Mouse (Mus musculus): ENCODE results near the gene Kctd12. TPM values are rescaled to one million over a fixed set of nuclear protein-coding genes. Genes with fewer than 3 reads are reported as not detected.

Kctd12 gene
- polyA plus RNA-seq, 1 experiment: 22.4 TPM

DNA sequence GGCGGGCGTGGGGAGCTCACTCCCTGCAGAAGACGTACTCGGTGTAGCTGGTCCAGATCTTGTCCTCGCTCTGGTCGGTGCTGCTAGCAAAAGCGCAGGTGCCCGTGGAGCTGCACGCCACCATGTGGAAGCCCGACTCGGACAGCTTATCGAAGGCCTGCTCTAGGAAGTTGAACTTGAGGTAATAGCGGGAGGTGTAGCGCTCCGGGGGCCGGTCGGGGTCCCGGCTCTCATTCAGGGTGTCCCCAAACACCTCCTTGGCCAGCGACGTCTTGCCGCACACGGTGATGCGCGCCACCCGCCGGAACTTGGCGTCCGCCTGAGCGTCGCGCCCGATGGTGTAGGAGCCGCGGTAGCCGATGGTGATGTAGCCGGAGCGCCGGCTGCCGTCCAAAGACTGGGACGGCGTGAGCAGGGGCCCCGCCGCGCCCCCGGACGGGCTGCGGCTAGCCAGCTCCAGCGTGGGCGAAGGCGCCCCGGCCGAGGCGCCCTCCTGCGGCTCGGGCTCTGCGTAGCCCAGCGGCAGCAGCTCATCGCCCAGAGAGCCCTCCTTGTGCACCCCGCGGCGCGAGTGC lies 909 bp downstream of the Kctd12 start:
- H3K4me3 ChIP-seq (ENCODE audit: insufficient read depth, low read depth, low read length): peak overlapping the region; percentile 93
- H3K4me1 ChIP-seq (ENCODE audit: control insufficient read depth, insufficient read depth, insufficient read length, low read length): peaks cover 5% of the 10 kb centered on the region; the same call in 1 of the 2 replicates
- H3K27ac ChIP-seq (replicated peaks; ENCODE audit: low read depth, low read length): peak overlapping the region; percentile 89

DNA sequence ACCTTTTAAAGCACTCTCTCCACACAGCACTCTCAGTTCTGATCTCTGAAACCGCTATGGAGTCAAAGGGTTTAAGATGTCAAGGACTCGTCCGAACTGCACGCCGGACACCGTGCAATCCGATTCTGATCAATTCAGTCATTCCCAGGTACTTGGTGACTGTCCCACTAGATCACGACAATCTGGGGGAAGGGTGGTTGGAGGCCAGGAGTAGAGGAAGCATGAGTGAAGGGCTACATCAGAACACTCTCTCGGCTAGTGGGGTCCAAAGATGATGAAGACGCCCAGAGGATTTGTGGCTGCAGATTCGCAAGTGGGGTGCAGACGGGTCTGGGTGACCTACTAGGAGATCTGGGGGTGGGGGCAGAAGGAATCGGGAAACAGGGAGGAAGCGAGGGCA lies 1.5 kb downstream of the Kctd12 start:
- H3K27ac ChIP-seq (replicated peaks; ENCODE audit: low read depth, low read length): peak overlapping the region; percentile 89
- H3K4me3 ChIP-seq (ENCODE audit: insufficient read depth, low read depth, low read length): peak overlapping the region; percentile 93

DNA sequence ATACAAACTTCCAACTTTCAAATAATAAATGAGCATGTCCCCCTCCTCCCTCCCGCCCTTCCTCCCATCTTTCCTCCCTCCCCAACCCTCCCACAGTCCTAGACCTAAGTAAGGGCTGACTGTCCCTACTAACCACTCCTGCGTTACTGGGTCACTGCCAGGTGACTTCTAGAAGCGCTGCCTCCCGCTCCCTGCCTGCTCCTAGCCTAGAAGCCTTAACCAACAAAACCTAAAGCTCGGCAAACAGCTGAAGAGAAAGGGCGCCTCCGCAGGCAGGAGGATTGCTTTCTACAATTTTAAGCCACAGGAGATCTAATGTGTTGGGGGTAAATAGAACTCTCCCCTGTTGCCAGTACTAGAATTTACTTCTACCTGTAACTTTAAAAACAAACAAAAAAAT lies 2.0 kb downstream of the Kctd12 start:
- Histone ChIP-seq H3K4me3 (ENCODE audit: insufficient read depth, low read depth, low read length) (peak overlapping the region; percentile 93), H3K27ac (replicated peaks; ENCODE audit: low read depth, low read length) (peak overlapping the region; percentile 89), H3K4me1 (ENCODE audit: control insufficient read depth, insufficient read depth, insufficient read length, low read length) (peaks cover 7% of the 10 kb centered on the region)

More for the DNA sequence above, 1.5 kb downstream of the Kctd12 start:
- peaks cover 5% of the 10 kb centered on the region for H3K4me1 ChIP-seq (ENCODE audit: control insufficient read depth, insufficient read depth, insufficient read length, low read length)

- H3K27ac ChIP-seq (replicated peaks; ENCODE audit: low read depth, low read length): peak overlapping the region; percentile 76
- peaks cover 7% of the 10 kb centered on the region for H3K4me1 ChIP-seq (ENCODE audit: control insufficient read depth, insufficient read depth, insufficient read length, low read length)
- H3K4me3 ChIP-seq (ENCODE audit: insufficient read depth, low read depth, low read length): peak overlapping the region; percentile 65
These were observed 2.6 kb downstream of the Kctd12 start for GRCm38 (mm10) chr14:102979831-102980230.

DNA sequence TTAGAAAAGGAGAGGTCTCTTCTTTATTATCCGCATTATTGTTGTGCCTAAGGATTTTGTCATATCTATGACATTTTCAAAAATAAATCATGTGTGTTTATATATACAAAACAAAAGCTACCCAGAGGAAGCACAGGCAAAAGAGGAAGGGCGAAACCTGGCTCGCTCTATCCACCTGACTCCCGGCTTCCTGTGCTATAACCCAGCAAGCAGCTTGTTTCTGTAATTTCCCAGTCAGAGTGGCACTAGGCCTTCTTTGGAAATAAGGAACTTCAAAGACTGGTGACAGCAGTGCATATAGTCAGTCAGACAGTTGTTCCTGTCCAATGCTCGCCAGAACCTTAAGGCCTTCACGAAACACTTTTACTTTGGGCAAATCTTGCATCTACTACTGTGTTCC lies 6.6 kb downstream of the Kctd12 start:
- Histone ChIP-seq H3K4me1 (ENCODE audit: control insufficient read depth, insufficient read depth, insufficient read length, low read length) (peaks cover 7% of the 10 kb centered on the region), H3K4me3 (ENCODE audit: insufficient read depth, low read depth, low read length) (no peak overlapping the region), H3K27ac (replicated peaks; ENCODE audit: low read depth, low read length) (peak overlapping the region; percentile 89)

- Histone ChIP-seq H3K4me3 (ENCODE audit: insufficient read depth, low read depth, low read length) (no peak overlapping the region), H3K27ac (replicated peaks; ENCODE audit: low read depth, low read length) (no peak overlapping the region), H3K4me1 (ENCODE audit: control insufficient read depth, insufficient read depth, insufficient read length, low read length) (no peaks in the 10 kb centered on the region; the same call in 1 of the 2 replicates)
These were observed 13.6 kb downstream of the Kctd12 start for GRCm38 (mm10) chr14:102968824-102969223.

- Histone ChIP-seq H3K27ac (replicated peaks; ENCODE audit: low read depth, low read length) (no peak overlapping the region), H3K4me1 (ENCODE audit: control insufficient read depth, insufficient read depth, insufficient read length, low read length) (no peaks in the 10 kb centered on the region; the same call in 1 of the 2 replicates), H3K4me3 (ENCODE audit: insufficient read depth, low read depth, low read length) (no peak overlapping the region)
These were observed 16.2 kb downstream of the Kctd12 start for GRCm38 (mm10) chr14:102966241-102966640.

DNA sequence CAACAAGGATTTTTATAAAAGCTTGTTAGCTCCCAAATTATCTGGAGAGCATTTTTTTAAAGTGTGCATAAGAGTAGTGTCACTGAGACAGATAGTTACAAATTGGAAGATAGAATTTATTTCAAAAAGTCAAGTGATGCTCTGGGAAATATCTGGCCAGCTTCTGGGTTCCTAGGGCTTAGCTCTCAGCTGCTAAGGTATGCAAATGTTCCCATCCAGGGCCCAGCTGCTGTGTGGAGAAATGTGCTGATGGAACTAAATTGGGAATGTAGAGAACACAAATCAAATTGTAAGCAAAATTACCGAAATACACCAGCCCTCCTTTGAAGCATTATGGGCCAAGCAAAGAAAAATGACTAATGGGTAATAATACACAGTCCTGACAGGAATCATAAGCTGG lies 16.6 kb downstream of the Kctd12 start:
- Histone ChIP-seq H3K27ac (replicated peaks; ENCODE audit: low read depth, low read length) (no peak overlapping the region), H3K4me3 (ENCODE audit: insufficient read depth, low read depth, low read length) (no peak overlapping the region), H3K4me1 (ENCODE audit: control insufficient read depth, insufficient read depth, insufficient read length, low read length) (no peaks in the 10 kb centered on the region; the same call in 1 of the 2 replicates)

GRCm38 (mm10) chr14:102962019-102962418 lies 20.4 kb downstream of the Kctd12 start:
- no peak overlapping the region for H3K27ac ChIP-seq (replicated peaks; ENCODE audit: low read depth, low read length)
- no peaks in the 10 kb centered on the region; the same call in 1 of the 2 replicates for H3K4me1 ChIP-seq (ENCODE audit: control insufficient read depth, insufficient read depth, insufficient read length, low read length)
- H3K4me3 ChIP-seq (ENCODE audit: insufficient read depth, low read depth, low read length): no peak overlapping the region

GRCm38 (mm10) chr14:102953511-102953910 lies 28.9 kb downstream of the Kctd12 start:
- Histone ChIP-seq H3K4me1 (ENCODE audit: control insufficient read depth, insufficient read depth, insufficient read length, low read length) (no peaks in the 10 kb centered on the region), H3K4me3 (ENCODE audit: insufficient read depth, low read depth, low read length) (no peak overlapping the region), H3K27ac (replicated peaks; ENCODE audit: low read depth, low read length) (no peak overlapping the region)

- Histone ChIP-seq H3K27ac (replicated peaks; ENCODE audit: low read depth, low read length) (peak overlapping the region; percentile 65), H3K4me3 (ENCODE audit: insufficient read depth, low read depth, low read length) (no peak overlapping the region), H3K4me1 (ENCODE audit: control insufficient read depth, insufficient read depth, insufficient read length, low read length) (no peaks in the 10 kb centered on the region)
These were observed 30.5 kb downstream of the Kctd12 start for GRCm38 (mm10) chr14:102951974-102952373.

GRCm38 (mm10) chr14:102947796-102948195 lies 34.6 kb downstream of the Kctd12 start:
- H3K4me3 ChIP-seq (ENCODE audit: insufficient read depth, low read depth, low read length): no peak overlapping the region
- H3K27ac ChIP-seq (replicated peaks; ENCODE audit: low read depth, low read length): no peak overlapping the region
- no peaks in the 10 kb centered on the region for H3K4me1 ChIP-seq (ENCODE audit: control insufficient read depth, insufficient read depth, insufficient read length, low read length)

DNA sequence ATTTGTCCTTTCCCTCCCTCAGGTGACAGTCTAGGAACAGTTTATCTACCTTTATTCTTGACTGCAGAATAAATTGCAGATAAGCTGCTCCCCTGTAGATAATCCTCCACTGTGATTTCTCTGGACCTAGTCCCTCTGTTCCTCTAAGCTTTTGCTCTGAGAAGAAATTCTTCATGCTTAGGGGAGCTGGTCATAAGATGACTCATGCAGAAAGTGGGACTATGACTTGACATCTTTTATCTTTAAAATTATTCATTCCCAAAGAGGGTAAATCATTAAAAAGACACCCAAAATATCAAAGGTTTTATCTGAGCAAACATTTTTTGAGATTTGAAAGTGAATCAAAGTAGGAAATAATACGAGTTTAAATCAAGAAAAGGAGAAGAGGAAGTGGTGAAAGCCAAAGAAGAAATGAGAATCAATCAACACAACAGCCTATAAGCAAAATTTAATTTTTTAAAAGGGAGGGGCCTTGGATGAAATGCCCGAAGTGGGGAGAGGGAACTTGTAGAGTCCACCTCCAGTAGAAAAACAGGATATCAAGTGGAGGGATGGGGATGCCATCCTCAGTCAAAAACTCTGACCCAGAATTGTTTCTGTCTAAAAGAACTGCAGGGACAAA lies 40.1 kb downstream of the Kctd12 start:
- no peaks in the 10 kb centered on the region for H3K4me1 ChIP-seq (ENCODE audit: control insufficient read depth, insufficient read depth, insufficient read length, low read length)
- H3K4me3 ChIP-seq (ENCODE audit: insufficient read depth, low read depth, low read length): no peak overlapping the region
- H3K27ac ChIP-seq (replicated peaks; ENCODE audit: low read depth, low read length): no peak overlapping the region

DNA sequence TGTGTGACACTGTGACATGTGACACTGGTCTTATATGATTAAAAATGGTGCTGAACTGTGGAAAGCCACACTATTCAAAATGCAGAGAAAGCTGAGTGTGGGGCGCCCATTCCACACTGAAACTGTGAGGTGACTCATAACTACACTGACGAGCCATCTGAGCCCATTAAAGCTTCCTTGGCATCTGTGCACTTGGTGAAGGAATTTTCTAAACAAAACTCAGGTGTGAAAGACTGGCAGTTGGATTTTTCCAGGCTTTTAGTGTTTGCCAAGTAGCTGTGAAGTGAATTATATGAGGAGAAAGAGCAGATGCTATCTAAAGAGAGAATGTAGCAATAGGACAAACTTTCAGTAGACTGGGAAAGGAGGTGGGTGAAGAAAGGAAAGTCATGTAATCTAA lies 47.6 kb downstream of the Kctd12 start:
- Histone ChIP-seq H3K27ac (replicated peaks; ENCODE audit: low read depth, low read length) (no peak overlapping the region), H3K4me3 (ENCODE audit: insufficient read depth, low read depth, low read length) (no peak overlapping the region), H3K4me1 (ENCODE audit: control insufficient read depth, insufficient read depth, insufficient read length, low read length) (no peaks in the 10 kb centered on the region)

DNA sequence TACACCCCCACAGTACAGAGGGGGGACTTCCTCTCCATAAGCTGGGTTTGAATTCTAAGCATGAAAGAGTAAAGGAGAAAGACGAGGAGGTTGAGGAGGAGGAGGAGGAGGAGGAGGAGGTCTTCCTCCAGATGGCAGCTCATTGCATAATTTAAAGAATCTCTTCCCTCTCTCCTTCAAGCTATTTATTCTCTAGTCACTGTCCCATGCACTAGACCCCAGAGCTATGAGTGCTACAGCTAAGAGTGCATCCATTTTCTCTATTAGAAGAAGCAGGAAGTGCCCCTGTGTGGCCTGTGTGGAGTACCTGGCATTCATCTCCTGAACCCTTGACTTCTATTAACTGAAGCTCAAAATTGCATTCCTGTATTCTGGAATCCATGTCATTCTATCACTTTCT lies 51.5 kb downstream of the Kctd12 start:
- Histone ChIP-seq H3K4me3 (ENCODE audit: insufficient read depth, low read depth, low read length) (no peak overlapping the region), H3K27ac (replicated peaks; ENCODE audit: low read depth, low read length) (no peak overlapping the region), H3K4me1 (ENCODE audit: control insufficient read depth, insufficient read depth, insufficient read length, low read length) (no peaks in the 10 kb centered on the region)

DNA sequence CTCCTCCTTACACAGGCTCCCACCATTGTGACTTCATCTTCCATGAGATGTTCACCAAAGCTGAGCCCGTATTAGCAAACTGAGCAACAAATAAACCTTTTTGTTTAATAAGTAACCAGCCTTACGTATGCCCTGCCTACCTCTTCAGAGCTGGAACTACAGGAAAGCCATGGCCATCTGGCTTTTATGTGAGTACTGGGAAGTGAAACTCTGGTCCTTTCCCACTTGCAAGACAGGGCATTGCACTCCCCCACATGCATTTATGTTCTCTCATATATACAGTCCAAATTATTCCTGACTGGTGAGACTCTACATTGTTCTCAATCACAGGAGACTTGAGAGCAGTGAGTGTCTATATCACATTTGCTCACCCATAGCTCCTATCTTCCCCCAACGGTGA lies 52.9 kb downstream of the Kctd12 start:
- no peaks in the 10 kb centered on the region for H3K4me1 ChIP-seq (ENCODE audit: control insufficient read depth, insufficient read depth, insufficient read length, low read length)
- no peak overlapping the region for H3K4me3 ChIP-seq (ENCODE audit: insufficient read depth, low read depth, low read length)
- no peak overlapping the region for H3K27ac ChIP-seq (replicated peaks; ENCODE audit: low read depth, low read length)

Data from brown adipose tissue, adult 24 weeks (tissue).